Mouse (Mus musculus) megakaryocyte progenitor cell, adult 5-6 weeks (primary cell): Measurements from ENCODE around the gene Sbp. TPM values are rescaled to one million over a fixed set of nuclear protein-coding genes. Genes with fewer than 3 reads are reported as not detected.

ENCODE experiments used
- ATAC-seq: replicated peaks from 2 replicates; pipeline ENCODE4 v1.8.0; 2016; ENCODE audit warnings: mild to moderate bottlenecking, moderate TSS enrichment, inconsistent platforms; ENCODE audit not compliant: poor library complexity
- total RNA-seq, 2 experiments: library from RNA; stranded (forward) in 1 of 2; stranded (reverse) in 1 of 2; fragments of 157-497, 149-512 nt in 1 of 2; fragments of 200-1000 nt in 1 of 2; gene quantifications; 2 replicates each; pipeline versions ENCODE4 v1.2.3 to v1.2.4; 2015 to 2017

Sbp gene
- total RNA-seq, 2 experiments from 2014 or later = not detected

DNA sequence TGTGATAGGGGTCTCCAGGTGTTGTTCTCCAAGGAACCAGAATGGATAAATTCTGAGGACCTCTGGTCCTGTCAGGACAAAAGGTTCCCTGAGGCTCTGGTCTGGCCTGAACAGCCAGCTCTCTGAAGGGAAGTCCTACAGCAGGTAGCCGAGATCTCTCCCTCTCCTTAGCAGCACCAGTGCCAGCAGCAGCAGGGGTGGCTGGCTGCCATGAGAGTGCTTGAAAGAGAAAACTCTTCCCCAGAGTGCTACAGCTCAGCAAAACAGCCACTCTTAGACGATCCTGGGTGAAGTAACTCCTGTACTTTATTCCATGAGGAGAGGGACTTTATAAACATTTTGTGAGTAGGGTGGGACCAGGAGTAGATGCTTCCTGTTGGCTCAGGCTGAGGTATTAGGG is 48.3 kb downstream of the Sbp start:
- ATAC-seq = no peak

DNA sequence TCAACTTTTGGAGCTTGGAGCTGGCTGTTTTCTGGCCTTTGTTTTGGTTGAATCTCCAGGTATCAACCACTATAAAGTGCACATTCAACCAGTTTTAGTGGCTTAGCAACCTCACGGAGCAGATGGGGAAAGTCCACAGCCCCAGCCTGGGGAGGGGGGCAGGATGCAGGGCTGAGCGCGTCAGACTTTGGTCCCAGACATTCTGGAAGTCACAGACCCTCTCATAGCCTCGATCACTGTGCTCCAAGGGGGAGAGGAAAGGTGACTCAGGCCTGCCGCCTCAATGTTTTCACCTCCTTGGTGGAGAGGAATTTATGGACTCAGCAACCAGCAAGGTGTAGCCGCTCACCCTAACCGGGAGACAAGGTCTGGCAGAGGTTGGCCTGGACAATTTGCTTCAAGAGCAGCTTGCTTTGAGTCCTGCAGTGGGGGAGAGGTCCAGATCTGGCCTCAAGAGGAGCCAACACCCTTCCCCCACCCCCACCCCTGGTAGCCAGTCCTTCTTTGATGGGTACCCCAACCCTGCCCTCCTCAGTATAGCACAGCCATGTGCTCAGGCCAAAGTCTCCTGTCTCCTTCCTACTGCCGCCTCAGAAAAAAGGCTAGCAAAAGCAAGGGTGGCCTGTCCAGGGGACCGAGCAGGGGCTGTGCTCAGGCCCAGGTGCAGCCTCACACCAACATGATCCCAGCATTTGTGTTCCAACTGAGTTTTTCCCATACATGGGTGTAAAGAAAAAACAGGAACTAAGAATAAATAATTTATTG is 51.5 kb downstream of the Sbp start:
- ATAC-seq = 0 out of 2 replicates have a peak, but pooled peaks have one; percentile 4

DNA sequence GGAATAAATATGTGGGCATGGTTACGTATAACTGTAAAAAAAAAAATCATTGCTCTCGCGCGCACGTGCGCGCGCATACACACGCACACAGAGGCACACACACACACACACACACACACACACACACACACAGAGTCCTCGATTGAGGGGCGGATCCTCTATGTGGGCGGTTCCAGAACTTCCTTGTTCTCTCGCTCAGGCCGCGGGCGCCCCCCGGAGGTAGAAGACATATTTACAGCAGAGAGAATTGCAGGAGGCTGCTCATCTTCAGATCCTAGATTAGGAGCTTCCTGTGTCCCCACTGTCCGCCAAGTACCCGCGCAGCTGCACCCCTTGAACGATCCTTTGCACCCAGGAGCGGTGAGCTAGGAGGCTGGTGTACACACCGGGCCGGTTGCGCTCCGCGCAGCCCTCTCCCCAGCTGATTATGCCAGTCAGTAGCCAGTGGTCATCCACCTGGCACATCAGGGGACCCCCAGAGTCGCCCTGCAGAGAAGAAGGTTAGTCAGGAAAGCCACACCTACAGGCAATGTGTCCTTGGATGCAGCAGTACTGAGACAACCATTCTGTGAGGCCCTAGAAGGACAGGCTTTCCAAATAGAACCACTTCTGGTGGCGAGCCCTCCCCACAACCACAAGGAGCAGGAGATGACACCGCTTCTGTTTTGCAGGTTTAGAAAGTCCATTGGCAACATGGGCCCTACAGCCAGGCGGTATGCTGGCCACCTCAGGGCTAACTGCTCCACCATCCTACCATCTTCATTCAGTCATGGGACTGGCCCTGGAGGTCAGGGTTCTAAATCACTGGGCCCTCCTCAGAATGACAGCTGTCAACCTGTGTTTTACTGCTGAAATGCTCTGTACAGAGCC is 52.3 kb downstream of the Sbp start:
- peak; percentile 99 for ATAC-seq

DNA sequence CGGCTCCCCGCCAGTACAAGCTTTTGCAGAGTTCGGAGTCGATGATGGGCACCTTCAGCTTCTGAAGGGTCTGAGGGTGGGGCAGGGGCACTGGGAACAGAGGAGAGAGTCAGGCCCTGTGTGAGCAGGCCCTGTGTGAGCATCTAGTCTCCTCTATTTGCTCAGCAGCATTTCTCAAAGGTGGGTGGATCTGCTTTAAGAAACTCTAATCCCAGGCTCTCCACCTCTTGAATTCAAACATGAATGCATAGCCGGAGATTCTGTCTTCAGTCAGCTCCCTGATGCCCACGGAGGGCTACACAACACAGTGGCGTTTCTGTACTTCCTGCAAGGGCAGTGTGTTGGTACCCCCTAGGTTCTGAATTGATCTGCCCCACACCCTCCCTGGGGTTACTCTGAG is 53.2 kb downstream of the Sbp start:
- no peak for ATAC-seq

Other genes with a start within 250 kb of the Sbp start
- not detected in 2 replicates for gene 1520401A03Rik, start 218.9 kb upstream of the Sbp start, total RNA-seq (2015)
- gene 1520401A03Rik, start 218.9 kb upstream of the Sbp start, total RNA-seq (2017) = not detected in 2 replicates
- 34.5 and 36.9 TPM in 2 replicates for gene Pkmyt1, start 215.3 kb upstream of the Sbp start, total RNA-seq (2015)
- gene Pkmyt1, start 215.3 kb upstream of the Sbp start, total RNA-seq (2017) = 17.3 and 20.5 TPM in 2 replicates
- 1.3 and 1.6 TPM in 2 replicates for gene Paqr4, start 200.8 kb upstream of the Sbp start, total RNA-seq (2015)
- gene Paqr4, start 200.8 kb upstream of the Sbp start, total RNA-seq (2017) = 1.9 and 2.4 TPM in 2 replicates
- 0.05 TPM in 1 of 2 replicates, not detected in the other for gene Kremen2, start 195.8 kb upstream of the Sbp start, total RNA-seq (2015)
- not detected in 2 replicates for gene Kremen2, start 195.8 kb upstream of the Sbp start, total RNA-seq (2017)
- gene Flywch1, start 170.1 kb upstream of the Sbp start, total RNA-seq (2015) = 4.7 and 5.1 TPM in 2 replicates
- gene Flywch1, start 170.1 kb upstream of the Sbp start, total RNA-seq (2017) = 9.9 and 10.6 TPM in 2 replicates
- gene Flywch2, start 155.6 kb upstream of the Sbp start, total RNA-seq (2015) = 1.1 and 3.3 TPM in 2 replicates
- gene Flywch2, start 155.6 kb upstream of the Sbp start, total RNA-seq (2017) = not detected in 2 replicates
- gene Srrm2, start 151.1 kb upstream of the Sbp start, total RNA-seq (2015) = 298 and 382 TPM in 2 replicates
- gene Srrm2, start 151.1 kb upstream of the Sbp start, total RNA-seq (2017) = 96.7 and 109 TPM in 2 replicates
- 262 and 312 TPM in 2 replicates for gene Elob, start 112.5 kb upstream of the Sbp start, total RNA-seq (2015)
- gene Elob, start 112.5 kb upstream of the Sbp start, total RNA-seq (2017) = 108 and 112 TPM in 2 replicates
- not detected in 2 replicates for gene Prss33, start 105.6 kb upstream of the Sbp start, total RNA-seq (2015)
- not detected in 2 replicates for gene Prss33, start 105.6 kb upstream of the Sbp start, total RNA-seq (2017)
- not detected in 2 replicates for gene Prss32, start 97.8 kb upstream of the Sbp start, total RNA-seq (2015)
- not detected in 2 replicates for gene Prss32, start 97.8 kb upstream of the Sbp start, total RNA-seq (2017)
- 0.35 TPM in 1 of 2 replicates, not detected in the other for gene Prss41, start 97.5 kb upstream of the Sbp start, total RNA-seq (2015)
- gene Prss41, start 97.5 kb upstream of the Sbp start, total RNA-seq (2017) = not detected in 2 replicates
- gene Prss21, start 73.6 kb upstream of the Sbp start, total RNA-seq (2015) = not detected in 2 replicates
- not detected in 2 replicates for gene Prss21, start 73.6 kb upstream of the Sbp start, total RNA-seq (2017)
- gene Dcpp1, start 60.8 kb upstream of the Sbp start, total RNA-seq (2015) = not detected in 2 replicates
- gene Dcpp1, start 60.8 kb upstream of the Sbp start, total RNA-seq (2017) = not detected in 2 replicates
- gene Dcpp2, start 60.8 kb upstream of the Sbp start, total RNA-seq (2015) = not detected in 2 replicates
- not detected in 2 replicates for gene Dcpp2, start 60.8 kb upstream of the Sbp start, total RNA-seq (2017)
- not detected in 2 replicates for gene Dcpp3, start 24.2 kb upstream of the Sbp start, total RNA-seq (2015)
- not detected in 2 replicates for gene Dcpp3, start 24.2 kb upstream of the Sbp start, total RNA-seq (2017)
- not detected in 2 replicates for gene Sbpl, start 13.6 kb downstream of the Sbp start, total RNA-seq (2015)
- not detected in 2 replicates for gene Sbpl, start 13.6 kb downstream of the Sbp start, total RNA-seq (2017)
- gene Prss30, start 38.9 kb downstream of the Sbp start, total RNA-seq (2015) = 0.22 and 0.27 TPM in 2 replicates
- not detected in 2 replicates for gene Prss30, start 38.9 kb downstream of the Sbp start, total RNA-seq (2017)
- not detected in 2 replicates for gene Prss22, start 56.4 kb downstream of the Sbp start, total RNA-seq (2015)
- not detected in 2 replicates for gene Prss22, start 56.4 kb downstream of the Sbp start, total RNA-seq (2017)
- gene Prss27, start 96.5 kb downstream of the Sbp start, total RNA-seq (2015) = not detected in 2 replicates
- gene Prss27, start 96.5 kb downstream of the Sbp start, total RNA-seq (2017) = not detected in 2 replicates
- 15.5 and 17.1 TPM in 2 replicates for gene Kctd5, start 131.8 kb downstream of the Sbp start, total RNA-seq (2015)
- 19.5 and 21.0 TPM in 2 replicates for gene Kctd5, start 131.8 kb downstream of the Sbp start, total RNA-seq (2017)
- 33.3 and 36.3 TPM in 2 replicates for gene Pdpk1, start 209.3 kb downstream of the Sbp start, total RNA-seq (2015)
- 41.1 and 49.5 TPM in 2 replicates for gene Pdpk1, start 209.3 kb downstream of the Sbp start, total RNA-seq (2017)
- gene Amdhd2, start 222.1 kb downstream of the Sbp start, total RNA-seq (2015) = 21.9 and 33.7 TPM in 2 replicates
- gene Amdhd2, start 222.1 kb downstream of the Sbp start, total RNA-seq (2017) = 65.1 and 65.5 TPM in 2 replicates
- 405 and 437 TPM in 2 replicates for gene Atp6v0c, start 228.0 kb downstream of the Sbp start, total RNA-seq (2015)
- 109 and 145 TPM in 2 replicates for gene Atp6v0c, start 228.0 kb downstream of the Sbp start, total RNA-seq (2017)